Mouse (Mus musculus): ENCODE measurements at regions not wholly inside any gene's neighbourhood (a gene's known extent, or its start where the extent isn't known, plus 50 kb on each side); places are given as distances from the start of the nearest gene placed in this dataset.

DNA sequence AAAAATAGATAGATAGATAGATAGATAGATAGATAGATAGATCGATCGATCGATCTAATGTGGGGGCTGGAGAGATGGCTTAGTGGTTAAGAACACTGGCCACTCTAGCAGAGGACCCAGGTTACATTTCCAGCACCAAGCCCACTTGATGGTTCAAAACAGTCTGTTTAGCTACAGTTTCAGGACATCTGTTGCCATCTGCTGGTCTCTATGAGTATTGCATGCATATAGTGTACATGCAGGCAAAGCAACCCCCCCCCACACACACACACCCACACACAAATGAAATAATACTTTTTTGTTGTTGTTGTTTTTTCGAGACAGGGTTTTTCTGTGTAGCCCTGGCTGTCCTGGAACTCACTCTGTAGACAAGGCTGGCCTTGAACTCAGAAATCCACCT is 89.8 kb upstream of the Med14 start:
- Histone ChIP-seq H3K27me3 (ENCODE audit: control insufficient read depth, insufficient read depth, low read length) (no peaks in the 10 kb centered on the region), H3K9ac (ENCODE audit: low read length) (no peak overlapping the region), H3K27ac (replicated peaks in 1 of 2; ENCODE audit: control insufficient read depth in 1 of 2, insufficient read depth in 1 of 2, low read depth in 2 of 2, low read length in 2 of 2) (no peak overlapping the region), H3K4me2 (ENCODE audit: low read length) (no peak overlapping the region), H3K9me3 (ENCODE audit: control insufficient read depth, low read length) (no peaks in the 10 kb centered on the region), H3K4me1 (ENCODE audit: control insufficient read depth in 2 of 2, insufficient read depth in 2 of 2, low read length in 2 of 2) (no peaks in the 10 kb centered on the region; a peak in 1 of 4 replicates), H3K36me3 (ENCODE audit: control insufficient read depth, insufficient read depth, low read length) (no peaks in the 10 kb centered on the region), H3K4me3 (ENCODE audit: control insufficient read depth in 1 of 2, insufficient read depth in 1 of 2, low read depth in 1 of 2, low read length in 2 of 2) (no peak overlapping the region)
- 72% methylated on average over 4 of the region's 4 CpGs for WGBS
- ATAC-seq (ENCODE audit: insufficient number of reproducible peaks, insufficient read depth, low FRiP score, low read depth), result no peak

DNA sequence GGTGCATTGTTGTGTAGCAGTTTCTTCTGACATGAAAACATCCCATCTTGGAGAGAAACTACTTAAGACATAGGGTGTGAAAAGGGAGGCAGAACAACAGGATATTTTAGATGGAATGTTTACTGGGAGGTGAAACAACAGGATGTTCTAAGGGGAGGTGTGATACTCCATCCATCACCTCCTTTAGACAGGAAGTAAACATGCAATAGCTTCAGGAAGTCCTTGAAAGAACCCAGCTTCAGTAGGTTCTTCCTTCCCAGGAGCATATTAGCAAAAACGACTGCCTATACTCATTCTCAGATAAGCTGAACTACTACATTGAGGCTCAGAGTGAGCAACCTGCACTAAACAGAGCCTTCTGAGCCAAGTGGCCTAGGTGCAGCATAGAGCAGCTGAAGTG is 82.6 kb upstream of the Med14 start:
- no peaks in the 10 kb centered on the region for H3K36me3 ChIP-seq (ENCODE audit: control insufficient read depth, insufficient read depth, low read length)
- no peaks in the 10 kb centered on the region for H3K27me3 ChIP-seq (ENCODE audit: control insufficient read depth, insufficient read depth, low read length)
- 32% methylated on average over 1 of the region's 1 CpGs for WGBS
- no peak overlapping the region for H3K4me3 ChIP-seq (ENCODE audit: control insufficient read depth in 1 of 2, insufficient read depth in 1 of 2, low read depth in 1 of 2, low read length in 2 of 2)
- H3K9ac ChIP-seq (ENCODE audit: low read length), result no peak overlapping the region
- H3K9me3 ChIP-seq (ENCODE audit: control insufficient read depth, low read length), result no peaks in the 10 kb centered on the region
- peaks cover 6 to 7% of the 10 kb centered on the region in 2 experiments for H3K4me1 ChIP-seq (ENCODE audit: control insufficient read depth in 2 of 2, insufficient read depth in 2 of 2, low read length in 2 of 2)
- no peak overlapping the region for H3K4me2 ChIP-seq (ENCODE audit: low read length)
- ATAC-seq (ENCODE audit: insufficient number of reproducible peaks, insufficient read depth, low FRiP score, low read depth), result no peak
- H3K27ac ChIP-seq (replicated peaks in 1 of 2; ENCODE audit: control insufficient read depth in 1 of 2, insufficient read depth in 1 of 2, low read depth in 2 of 2, low read length in 2 of 2), result no peak overlapping the region

DNA sequence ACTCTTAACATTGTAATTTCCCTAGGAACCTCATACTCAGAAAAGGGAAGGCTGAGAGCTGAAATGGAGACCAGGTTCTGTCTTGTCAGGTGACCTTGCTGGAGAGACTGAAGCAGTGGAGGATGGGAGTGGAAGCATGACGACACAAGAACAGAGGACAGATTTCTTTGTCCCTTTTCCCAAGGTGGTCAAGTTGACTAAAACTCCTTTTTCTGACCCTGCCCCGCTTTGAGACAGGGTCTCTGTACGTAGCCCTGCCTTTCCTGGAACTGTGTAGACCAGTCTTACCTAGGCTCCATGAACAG is 79.1 kb upstream of the Med14 start:
- H3K27ac ChIP-seq (replicated peaks in 1 of 2; ENCODE audit: control insufficient read depth in 1 of 2, insufficient read depth in 1 of 2, low read depth in 2 of 2, low read length in 2 of 2), result peak overlapping the region; percentile 90 to 94
- WGBS, result 77% methylated on average over 3 of the region's 3 CpGs
- H3K4me2 ChIP-seq (ENCODE audit: low read length), result peak overlapping the region; percentile 65
- no peaks in the 10 kb centered on the region for H3K36me3 ChIP-seq (ENCODE audit: control insufficient read depth, insufficient read depth, low read length)
- H3K27me3 ChIP-seq (ENCODE audit: control insufficient read depth, insufficient read depth, low read length), result no peaks in the 10 kb centered on the region
- H3K4me1 ChIP-seq (ENCODE audit: control insufficient read depth in 2 of 2, insufficient read depth in 2 of 2, low read length in 2 of 2), result peaks cover 6 to 7% of the 10 kb centered on the region in 2 experiments
- peak overlapping the region; percentile 54 for H3K9ac ChIP-seq (ENCODE audit: low read length)
- no peak overlapping the region for H3K4me3 ChIP-seq (ENCODE audit: control insufficient read depth in 1 of 2, insufficient read depth in 1 of 2, low read depth in 1 of 2, low read length in 2 of 2)
- no peak for ATAC-seq (ENCODE audit: insufficient number of reproducible peaks, insufficient read depth, low FRiP score, low read depth)
- no peaks in the 10 kb centered on the region for H3K9me3 ChIP-seq (ENCODE audit: control insufficient read depth, low read length)

DNA sequence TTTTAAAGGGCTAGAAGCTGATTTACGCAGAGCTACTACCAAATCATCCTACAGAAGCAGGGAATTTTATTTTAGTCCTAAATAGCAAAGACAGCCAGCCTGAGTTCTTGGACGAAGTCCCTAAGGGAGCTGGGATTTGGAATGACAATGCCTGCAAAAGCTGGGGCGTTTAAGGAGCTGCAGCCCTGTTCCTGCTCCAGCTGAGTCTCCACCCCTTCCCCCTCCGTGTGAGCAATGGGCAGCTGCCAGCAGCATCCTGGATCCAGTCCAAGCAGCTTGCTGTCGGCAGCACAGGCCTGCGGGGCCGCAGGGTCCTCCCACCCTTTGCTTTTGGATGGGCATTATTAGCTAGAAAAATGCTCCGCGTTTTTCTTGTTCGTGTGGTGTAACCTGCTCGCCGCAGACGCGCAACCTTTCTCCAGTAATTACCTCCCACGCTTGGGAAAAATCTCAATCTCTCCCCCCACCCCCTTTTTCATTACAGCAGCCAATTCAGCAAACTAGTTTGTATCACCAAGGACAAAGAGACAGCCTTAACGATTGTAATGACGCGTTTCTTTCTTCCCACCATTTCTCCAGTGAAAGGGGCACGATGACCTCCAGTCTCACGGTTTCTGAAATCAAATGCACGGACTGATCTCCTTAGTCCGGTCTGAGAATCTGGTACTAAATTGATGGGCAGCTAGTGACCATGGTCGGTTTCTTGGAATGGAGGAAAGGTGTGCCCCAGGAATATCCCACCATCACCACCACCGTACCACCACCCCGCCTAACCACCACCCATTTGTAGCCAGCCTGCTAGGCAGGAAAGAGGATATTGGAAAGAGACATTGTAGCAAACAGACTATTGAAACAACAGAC is 78.5 kb upstream of the Med14 start:
- Histone ChIP-seq H3K4me1 (ENCODE audit: control insufficient read depth in 2 of 2, insufficient read depth in 2 of 2, low read length in 2 of 2) (peaks cover 6 to 7% of the 10 kb centered on the region in 2 experiments), H3K9me3 (ENCODE audit: control insufficient read depth, low read length) (no peaks in the 10 kb centered on the region), H3K4me2 (ENCODE audit: low read length) (peak overlapping the region; percentile 65), H3K9ac (ENCODE audit: low read length) (peak overlapping the region; percentile 54), H3K27me3 (ENCODE audit: control insufficient read depth, insufficient read depth, low read length) (no peaks in the 10 kb centered on the region), H3K4me3 (ENCODE audit: control insufficient read depth in 1 of 2, insufficient read depth in 1 of 2, low read depth in 1 of 2, low read length in 2 of 2) (peak overlapping the region; percentile 30 to 34), H3K36me3 (ENCODE audit: control insufficient read depth, insufficient read depth, low read length) (no peaks in the 10 kb centered on the region), H3K27ac (replicated peaks in 1 of 2; ENCODE audit: control insufficient read depth in 1 of 2, insufficient read depth in 1 of 2, low read depth in 2 of 2, low read length in 2 of 2) (peak overlapping the region; percentile 90 to 94)
- WGBS, result 18% methylated on average over 25 of the region's 25 CpGs
- peak; percentile 86 for ATAC-seq (ENCODE audit: insufficient number of reproducible peaks, insufficient read depth, low FRiP score, low read depth)

DNA sequence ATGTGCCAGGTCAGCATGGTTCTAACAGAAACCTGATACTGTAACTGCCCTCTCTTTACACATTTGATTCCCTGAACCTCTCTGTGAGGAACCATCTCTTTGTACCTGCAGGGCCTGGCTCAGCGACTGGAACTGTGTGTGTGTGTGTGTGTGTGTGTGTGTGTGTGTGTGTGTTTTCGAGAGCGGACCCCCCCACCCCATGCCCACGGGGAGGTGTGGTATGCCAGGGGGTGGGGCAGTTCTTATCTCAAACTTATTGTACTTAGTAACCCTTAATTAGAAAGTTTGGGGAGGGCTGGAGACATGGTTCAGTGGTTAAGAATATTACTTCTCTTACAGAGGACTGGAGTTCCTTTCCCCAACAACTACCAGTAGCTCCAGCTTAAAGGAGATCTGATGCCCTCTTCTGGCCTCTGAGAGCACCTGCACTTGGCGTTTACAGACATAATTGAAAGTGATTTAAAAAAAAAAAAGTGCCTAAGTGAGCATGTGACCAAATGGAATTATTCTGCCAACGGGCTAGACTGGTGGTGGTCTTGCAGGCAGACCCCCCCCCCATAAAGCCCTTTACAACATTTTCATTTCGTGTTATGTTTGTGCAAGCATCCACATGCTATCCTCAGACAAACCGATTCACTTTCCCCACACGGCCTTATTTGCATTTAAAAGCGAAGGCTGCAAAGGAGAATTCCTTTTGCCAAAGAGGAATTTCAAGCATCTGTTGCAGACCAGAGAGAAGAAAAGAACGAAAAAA is 77.7 kb upstream of the Med14 start:
- H3K27me3 ChIP-seq (ENCODE audit: control insufficient read depth, insufficient read depth, low read length), result no peaks in the 10 kb centered on the region
- WGBS, result 22% methylated on average over 11 of the region's 11 CpGs
- H3K9me3 ChIP-seq (ENCODE audit: control insufficient read depth, low read length), result no peaks in the 10 kb centered on the region
- H3K9ac ChIP-seq (ENCODE audit: low read length), result peak overlapping the region; percentile 54
- 0 out of 2 replicates have a peak, but pooled peaks have one; percentile 45 for ATAC-seq (ENCODE audit: insufficient number of reproducible peaks, insufficient read depth, low FRiP score, low read depth)
- H3K27ac ChIP-seq (replicated peaks in 1 of 2; ENCODE audit: control insufficient read depth in 1 of 2, insufficient read depth in 1 of 2, low read depth in 2 of 2, low read length in 2 of 2), result peak overlapping the region; percentile 90 to 94
- peaks cover 6 to 7% of the 10 kb centered on the region in 2 experiments for H3K4me1 ChIP-seq (ENCODE audit: control insufficient read depth in 2 of 2, insufficient read depth in 2 of 2, low read length in 2 of 2)
- peak overlapping the region; percentile 30 to 34 for H3K4me3 ChIP-seq (ENCODE audit: control insufficient read depth in 1 of 2, insufficient read depth in 1 of 2, low read depth in 1 of 2, low read length in 2 of 2)
- H3K4me2 ChIP-seq (ENCODE audit: low read length), result peak overlapping the region; percentile 65
- H3K36me3 ChIP-seq (ENCODE audit: control insufficient read depth, insufficient read depth, low read length), result no peaks in the 10 kb centered on the region

DNA sequence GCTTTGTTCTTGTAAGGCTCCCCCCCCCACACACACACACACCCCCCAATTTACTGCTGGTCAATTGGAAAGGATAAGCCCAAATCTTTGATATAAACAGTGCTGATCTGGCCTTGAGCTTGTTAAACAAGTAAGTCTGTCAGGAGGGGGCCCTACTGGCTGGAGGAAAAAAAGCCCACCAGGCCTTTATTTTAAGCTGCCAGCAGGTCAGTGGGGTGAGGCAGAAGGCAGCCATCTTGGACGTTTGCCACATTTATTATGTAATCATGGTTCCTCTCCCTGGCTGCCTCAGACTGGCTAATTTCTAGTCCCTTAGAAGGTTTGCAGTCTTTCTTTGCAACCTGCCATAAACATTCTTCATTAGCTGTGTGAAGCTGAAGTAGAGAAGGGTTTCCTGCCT is 75.9 kb upstream of the Med14 start:
- Histone ChIP-seq H3K27ac (replicated peaks in 1 of 2; ENCODE audit: control insufficient read depth in 1 of 2, insufficient read depth in 1 of 2, low read depth in 2 of 2, low read length in 2 of 2) (no peak overlapping the region), H3K4me2 (ENCODE audit: low read length) (no peak overlapping the region), H3K27me3 (ENCODE audit: control insufficient read depth, insufficient read depth, low read length) (no peaks in the 10 kb centered on the region), H3K4me3 (ENCODE audit: control insufficient read depth in 1 of 2, insufficient read depth in 1 of 2, low read depth in 1 of 2, low read length in 2 of 2) (no peak overlapping the region), H3K9me3 (ENCODE audit: control insufficient read depth, low read length) (no peaks in the 10 kb centered on the region), H3K9ac (ENCODE audit: low read length) (no peak overlapping the region), H3K36me3 (ENCODE audit: control insufficient read depth, insufficient read depth, low read length) (no peaks in the 10 kb centered on the region), H3K4me1 (ENCODE audit: control insufficient read depth in 2 of 2, insufficient read depth in 2 of 2, low read length in 2 of 2) (peaks cover 6 to 7% of the 10 kb centered on the region in 2 experiments)
- WGBS, result 22% methylated on average over 1 of the region's 1 CpGs
- ATAC-seq (ENCODE audit: insufficient number of reproducible peaks, insufficient read depth, low FRiP score, low read depth), result no peak

DNA sequence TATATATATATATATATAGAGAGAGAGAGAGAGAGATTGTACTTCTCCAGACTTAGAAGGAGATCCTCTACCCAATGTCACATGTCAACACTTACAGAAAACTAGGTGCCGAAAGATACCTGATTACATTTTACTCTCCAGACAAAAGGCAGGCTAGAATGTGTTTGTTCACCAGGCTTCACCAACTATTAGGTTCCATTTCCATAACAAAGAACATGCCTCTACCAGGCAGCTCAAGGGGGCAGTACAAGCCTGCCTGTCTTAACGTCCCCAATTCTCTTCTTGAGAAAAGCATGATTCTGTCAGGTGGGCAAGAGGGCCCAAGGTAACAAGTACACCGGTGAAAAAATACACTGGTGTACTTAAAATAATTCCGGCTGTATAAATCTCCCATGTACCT is 72.8 kb upstream of the Med14 start:
- no peaks in the 10 kb centered on the region for H3K9me3 ChIP-seq (ENCODE audit: control insufficient read depth, low read length)
- H3K4me3 ChIP-seq (ENCODE audit: control insufficient read depth in 1 of 2, insufficient read depth in 1 of 2, low read depth in 1 of 2, low read length in 2 of 2), result no peak overlapping the region
- no peaks in the 10 kb centered on the region for H3K36me3 ChIP-seq (ENCODE audit: control insufficient read depth, insufficient read depth, low read length)
- no peaks in the 10 kb centered on the region; a peak in 1 of 4 replicates for H3K4me1 ChIP-seq (ENCODE audit: control insufficient read depth in 2 of 2, insufficient read depth in 2 of 2, low read length in 2 of 2)
- no peak overlapping the region for H3K9ac ChIP-seq (ENCODE audit: low read length)
- no peaks in the 10 kb centered on the region for H3K27me3 ChIP-seq (ENCODE audit: control insufficient read depth, insufficient read depth, low read length)
- 56% methylated on average over 4 of the region's 4 CpGs for WGBS
- H3K27ac ChIP-seq (replicated peaks in 1 of 2; ENCODE audit: control insufficient read depth in 1 of 2, insufficient read depth in 1 of 2, low read depth in 2 of 2, low read length in 2 of 2), result no peak overlapping the region
- no peak overlapping the region for H3K4me2 ChIP-seq (ENCODE audit: low read length)
- no peak for ATAC-seq (ENCODE audit: insufficient number of reproducible peaks, insufficient read depth, low FRiP score, low read depth)
